Mouse (Mus musculus) olfactory bulb, adult 2 months (tissue): Measurements from ENCODE around the gene St3gal3. TPM values are rescaled to one million over a fixed set of nuclear protein-coding genes. Genes with fewer than 3 reads are reported as not detected.

Experiments
- H3K27ac ChIP-seq: fragments of 200-500 bp; 2 replicates; pipeline ENCODE4 v1.5.1; 2012; ENCODE audit warnings: low read depth, low read length; ENCODE audit not compliant: insufficient read depth
- H3K4me1 ChIP-seq: fragments of 200-500 bp; 2 replicates; pipeline ENCODE4 v1.6.1; 2012; ENCODE audit warnings: low read length; ENCODE audit not compliant: control insufficient read depth, insufficient read depth
- H3K4me3 ChIP-seq: fragments of 200-500 bp; 2 replicates; pipeline ENCODE4 v1.5.1; 2012; ENCODE audit warnings: mild to moderate bottlenecking, low read depth, low read length, moderate library complexity; ENCODE audit not compliant: insufficient read depth
- CTCF ChIP-seq: fragments of 200-500 bp; IDR thresholded peaks from 2 replicates; pipeline ENCODE4 v1.5.1; 2012; ENCODE audit warnings: low read depth, mild to moderate bottlenecking, low read length, moderate library complexity; ENCODE audit not compliant: insufficient read depth
- POLR2A ChIP-seq: fragments of 200-500 bp; IDR thresholded peaks from 2 replicates; pipeline ENCODE4 v1.6.1; 2012; ENCODE audit warnings: mild to moderate bottlenecking, low read depth, low read length, moderate library complexity; ENCODE audit not compliant: insufficient read depth
- WGBS: fragments of 180-500 bp; shearing (Covaris S2); methylation state at CpG from one replicate; pipeline ENCODE4 v1.1.7; 2018; 5-methylcytosine and 5-hydroxymethylcytosine counted together
- polyA plus RNA-seq: library from polyadenylated mRNA; stranded (reverse); fragments of >200 nt; gene quantifications from 2 replicates; pipeline ENCODE4 v1.2.4, GENCODE M21; 2012; ENCODE audit warnings: low replicate concordance; ENCODE audit not compliant: missing spikeins, insufficient read depth, insufficient read length

The St3gal3 gene
- polyA plus RNA-seq, 1 experiment, result not detected

DNA sequence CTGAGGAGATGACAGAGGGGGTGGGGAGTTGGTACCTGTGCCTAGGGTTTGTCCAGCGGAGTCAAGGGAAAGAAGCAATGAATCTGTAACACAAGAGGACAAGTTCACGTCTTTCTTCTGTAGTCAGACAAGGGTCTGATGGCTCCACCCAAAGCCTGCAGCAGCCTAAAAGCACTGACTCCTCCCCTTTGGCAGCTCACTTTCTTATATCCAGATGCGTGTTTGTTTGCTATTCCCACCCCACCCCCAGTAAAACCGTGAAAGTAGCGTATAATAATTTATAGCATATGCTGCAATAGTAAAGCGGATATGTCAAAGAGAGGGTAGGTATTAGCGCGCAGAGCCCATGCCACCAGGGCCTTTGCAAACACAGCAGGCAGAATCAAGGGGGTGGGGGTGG, 80.1 kb downstream of the St3gal3 start:
- H3K4me3 ChIP-seq, result no peak overlapping the region

DNA sequence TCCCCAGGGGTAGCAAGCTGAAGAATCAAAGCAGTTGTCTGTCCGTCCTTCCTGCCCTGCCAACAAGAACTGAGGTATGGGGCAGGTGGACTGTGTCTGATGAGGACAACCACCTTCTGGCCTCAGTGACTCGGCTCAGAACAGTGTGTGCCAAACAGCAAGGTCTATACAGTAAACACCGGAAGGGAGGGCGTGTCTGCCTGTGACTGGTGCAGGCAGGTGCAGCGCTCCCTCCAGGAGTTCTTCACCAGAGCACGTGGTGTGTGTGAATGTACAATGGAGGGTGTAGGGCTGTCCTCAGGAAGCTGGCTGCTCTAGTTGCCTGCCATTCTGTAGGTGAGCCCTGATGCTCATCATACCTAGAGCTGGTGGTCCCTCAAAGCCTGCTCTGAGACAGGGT, 80.8 kb downstream of the St3gal3 start:
- 78% methylated on average over 6 of the region's 6 CpGs for WGBS
- TF ChIP-seq CTCF (no peak), POLR2A (no peak)
- peaks cover 39% of the 10 kb centered on the region for H3K4me1 ChIP-seq
- no peak overlapping the region for H3K4me3 ChIP-seq
- H3K27ac ChIP-seq, result no peak overlapping the region

More for the DNA sequence above, 80.1 kb downstream of the St3gal3 start:
- Histone ChIP-seq H3K27ac (no peak overlapping the region), H3K4me1 (peaks cover 45% of the 10 kb centered on the region)
- TF ChIP-seq POLR2A (no peak), CTCF (no peak)
- WGBS, result 70% methylated on average over 8 of the region's 8 CpGs

DNA sequence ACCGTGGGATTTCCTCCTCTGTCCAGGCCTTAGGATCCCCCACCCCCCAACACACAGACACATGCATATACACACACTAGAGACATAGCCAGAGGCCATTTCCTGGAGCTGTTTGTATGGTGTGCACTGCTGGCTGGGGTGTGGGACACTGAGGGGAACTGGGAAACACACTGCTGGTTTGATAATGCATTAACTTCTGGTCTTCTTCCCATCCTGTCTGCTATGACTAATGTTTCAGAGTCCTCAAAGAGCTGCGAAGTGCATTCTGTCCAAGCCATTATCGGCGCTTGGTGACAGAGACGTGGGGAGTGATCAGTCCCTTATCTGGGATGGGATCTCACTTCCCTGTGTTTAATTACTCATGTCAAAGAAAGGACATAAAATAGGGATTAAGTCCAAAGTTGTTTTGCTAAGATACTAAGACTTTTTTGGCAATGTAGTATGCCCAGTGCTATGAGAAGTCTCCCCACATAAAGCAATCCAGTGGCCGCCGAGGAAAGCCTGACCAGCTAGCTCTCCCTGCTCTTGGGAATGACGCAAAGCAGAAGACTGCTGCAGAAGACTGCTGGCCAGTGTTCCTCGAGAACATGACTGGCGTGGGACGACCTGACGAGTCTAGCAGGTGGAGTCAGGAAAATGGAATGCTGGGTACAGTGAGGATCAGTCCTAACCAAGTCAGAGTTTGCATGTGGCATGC, 85.0 kb downstream of the St3gal3 start:
- TF ChIP-seq POLR2A (no peak), CTCF (no peak)
- H3K4me1 ChIP-seq, result peaks cover 17% of the 10 kb centered on the region
- H3K27ac ChIP-seq, result no peak overlapping the region
- no peak overlapping the region for H3K4me3 ChIP-seq
- WGBS, result 85% methylated on average over 12 of the region's 12 CpGs

DNA sequence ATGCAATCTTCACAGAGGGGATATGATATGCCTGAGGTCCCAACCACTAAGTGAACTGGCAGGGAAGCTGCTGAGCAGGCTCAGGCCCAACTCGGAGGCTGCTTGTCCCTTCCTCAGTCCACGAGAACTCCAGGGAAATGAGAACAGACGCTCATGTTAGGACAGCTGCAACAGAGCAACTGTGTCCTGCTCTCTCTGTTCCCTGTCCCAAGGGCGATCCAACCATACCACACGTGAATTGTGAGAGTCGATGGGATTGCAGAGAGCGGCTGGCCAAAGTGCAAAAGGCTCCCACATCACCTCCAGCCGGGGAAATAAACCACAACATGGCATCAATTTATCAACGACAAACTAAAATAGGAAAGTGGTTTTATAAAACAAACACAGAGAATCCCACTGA, 90.2 kb downstream of the St3gal3 start:
- WGBS, result 81% methylated on average over 9 of the region's 9 CpGs
- Histone ChIP-seq H3K27ac (no peak overlapping the region), H3K4me1 (peaks cover 22% of the 10 kb centered on the region), H3K4me3 (no peak overlapping the region)
- TF ChIP-seq POLR2A (no peak), CTCF (no peak)

DNA sequence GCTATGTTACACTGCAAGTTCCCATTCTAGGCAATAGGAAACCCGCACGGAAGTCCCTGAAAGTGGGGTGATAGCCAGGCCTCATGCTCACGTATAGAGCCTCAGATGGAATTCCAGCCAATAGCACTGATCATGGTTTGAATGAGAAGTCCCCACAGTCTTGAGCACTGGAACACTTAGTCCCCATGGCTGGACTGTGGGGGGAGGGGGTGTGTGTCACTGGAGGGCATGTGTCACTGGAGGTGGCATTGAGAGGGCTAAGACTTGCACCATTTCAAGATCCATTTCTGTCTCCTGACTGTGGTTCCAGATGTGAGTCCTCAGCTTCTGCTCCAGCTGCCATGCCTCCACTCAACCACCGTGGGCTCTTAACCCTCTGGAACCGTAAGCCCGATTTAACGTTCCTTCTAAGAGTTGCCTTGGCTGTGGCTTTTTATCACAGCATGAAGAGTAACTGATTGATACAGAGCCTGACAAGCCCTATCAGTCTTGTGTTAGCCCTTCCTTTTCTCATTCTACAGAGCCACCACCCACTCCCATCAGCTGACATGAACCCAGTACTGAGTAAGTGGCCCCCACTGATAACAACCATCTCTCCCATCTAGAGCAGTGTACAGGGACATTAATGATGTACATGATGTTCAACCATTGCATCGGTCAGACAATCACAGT, 91.2 kb downstream of the St3gal3 start:
- TF ChIP-seq POLR2A (no peak), CTCF (no peak)
- Histone ChIP-seq H3K27ac (no peak overlapping the region), H3K4me3 (no peak overlapping the region), H3K4me1 (peaks cover 22% of the 10 kb centered on the region)
- 83% methylated on average over 8 of the region's 8 CpGs for WGBS

DNA sequence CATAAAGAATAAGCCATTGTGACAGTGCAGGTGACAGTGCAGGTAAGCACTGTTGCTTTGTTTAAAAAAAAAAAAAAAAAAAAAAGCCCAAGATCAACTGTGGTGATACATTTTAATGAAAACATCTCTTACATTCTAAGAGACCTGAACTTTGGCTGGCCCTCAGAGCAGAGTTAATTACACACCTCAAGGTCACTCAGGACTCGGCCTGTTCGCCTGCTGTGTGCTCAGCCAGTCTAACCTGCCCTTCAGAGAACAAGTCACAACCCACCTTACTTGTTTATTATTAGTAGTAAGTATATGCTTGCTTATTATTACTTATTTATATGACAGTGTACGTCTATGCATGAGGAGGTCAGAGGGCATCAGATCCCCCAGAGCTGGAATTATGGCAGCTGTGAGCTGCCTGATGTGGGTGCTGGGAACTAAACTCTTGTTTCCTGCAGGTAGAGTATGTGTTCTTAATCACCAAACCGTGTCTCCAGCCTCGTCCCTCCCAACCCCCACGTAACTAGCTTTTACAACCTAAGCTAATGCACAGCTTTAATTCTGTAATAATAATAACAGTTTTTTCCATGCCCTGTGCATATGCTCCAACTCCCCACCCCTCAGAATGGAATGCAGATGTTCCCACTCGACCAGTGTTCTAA, 91.9 kb downstream of the St3gal3 start:
- Histone ChIP-seq H3K4me3 (no peak overlapping the region), H3K27ac (no peak overlapping the region), H3K4me1 (peaks cover 22% of the 10 kb centered on the region)
- 75% methylated on average over 7 of the region's 7 CpGs for WGBS
- TF ChIP-seq CTCF (no peak), POLR2A (no peak)

DNA sequence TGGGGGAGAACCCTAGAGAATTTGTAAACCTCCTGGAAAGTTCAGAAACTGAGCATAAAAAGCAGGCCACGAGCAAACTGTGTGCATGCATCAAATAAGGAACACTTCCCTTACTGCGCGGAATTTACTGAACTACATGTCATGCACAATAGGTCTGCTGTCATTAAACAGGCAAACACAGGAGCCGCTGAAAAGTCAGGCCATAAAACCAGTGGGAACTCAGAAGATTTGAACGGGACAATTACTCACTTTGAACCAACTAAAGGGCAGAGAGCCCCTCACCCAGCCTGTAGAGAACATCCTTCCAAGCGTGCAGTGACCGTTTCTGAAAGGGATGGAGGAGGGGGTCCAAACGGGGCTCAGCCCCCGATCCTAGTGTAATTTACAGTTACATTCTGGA, 93.6 kb downstream of the St3gal3 start:
- WGBS, result 76% methylated on average over 9 of the region's 9 CpGs
- Histone ChIP-seq H3K27ac (no peak overlapping the region), H3K4me3 (no peak overlapping the region), H3K4me1 (peaks cover 27% of the 10 kb centered on the region)
- TF ChIP-seq CTCF, result no peak
- TF ChIP-seq POLR2A, result no peak

DNA sequence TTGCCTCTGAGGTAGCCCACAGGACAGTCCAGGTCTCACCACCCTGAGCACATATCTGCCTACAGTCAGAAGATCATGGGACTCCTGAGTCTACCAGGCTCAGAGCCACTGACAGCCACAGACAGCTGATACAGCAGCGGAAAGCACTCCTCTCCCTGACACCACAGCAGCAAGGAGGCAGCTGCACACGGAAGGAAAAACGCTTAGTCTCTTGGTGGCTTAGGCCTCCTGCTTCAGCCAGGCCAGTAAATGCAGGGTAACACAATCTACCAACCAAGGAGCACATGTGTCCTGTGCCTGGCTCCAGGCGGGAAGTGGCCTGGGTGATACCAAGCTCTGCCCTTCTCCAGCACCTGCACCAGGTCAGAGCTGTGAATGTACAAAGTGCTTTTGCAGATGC, 94.1 kb downstream of the St3gal3 start:
- TF ChIP-seq POLR2A (no peak), CTCF (no peak)
- 49% methylated on average over 4 of the region's 4 CpGs for WGBS
- Histone ChIP-seq H3K4me1 (peaks cover 27% of the 10 kb centered on the region), H3K27ac (peak overlapping the region; percentile 51), H3K4me3 (no peak overlapping the region)

DNA sequence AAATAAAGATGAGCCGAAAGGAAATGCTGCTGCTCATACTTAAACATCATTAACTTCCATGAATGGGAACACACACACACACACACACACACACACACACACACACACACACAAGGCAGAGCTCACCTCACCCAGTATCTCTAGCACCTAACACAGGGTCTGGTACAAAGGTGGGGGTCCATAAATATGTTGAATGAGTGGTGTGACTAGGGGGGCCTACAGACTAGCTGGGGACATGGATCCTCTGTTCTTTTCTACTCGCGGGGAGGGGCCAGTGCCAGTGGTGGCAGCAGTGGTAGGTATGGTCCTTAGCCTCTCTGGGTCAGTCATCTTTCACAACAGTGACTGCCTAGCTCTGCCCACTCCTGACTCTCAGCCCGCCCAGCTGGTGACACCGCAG, 94.8 kb downstream of the St3gal3 start:
- H3K4me3 ChIP-seq, result no peak overlapping the region
- peaks cover 25% of the 10 kb centered on the region for H3K4me1 ChIP-seq
- WGBS, result 90% methylated on average over 5 of the region's 5 CpGs
- H3K27ac ChIP-seq, result no peak overlapping the region
- TF ChIP-seq CTCF (no peak), POLR2A (no peak)
